Mouse (Mus musculus): ENCODE results near the gene Zik1.

The Zik1 gene

DNA sequence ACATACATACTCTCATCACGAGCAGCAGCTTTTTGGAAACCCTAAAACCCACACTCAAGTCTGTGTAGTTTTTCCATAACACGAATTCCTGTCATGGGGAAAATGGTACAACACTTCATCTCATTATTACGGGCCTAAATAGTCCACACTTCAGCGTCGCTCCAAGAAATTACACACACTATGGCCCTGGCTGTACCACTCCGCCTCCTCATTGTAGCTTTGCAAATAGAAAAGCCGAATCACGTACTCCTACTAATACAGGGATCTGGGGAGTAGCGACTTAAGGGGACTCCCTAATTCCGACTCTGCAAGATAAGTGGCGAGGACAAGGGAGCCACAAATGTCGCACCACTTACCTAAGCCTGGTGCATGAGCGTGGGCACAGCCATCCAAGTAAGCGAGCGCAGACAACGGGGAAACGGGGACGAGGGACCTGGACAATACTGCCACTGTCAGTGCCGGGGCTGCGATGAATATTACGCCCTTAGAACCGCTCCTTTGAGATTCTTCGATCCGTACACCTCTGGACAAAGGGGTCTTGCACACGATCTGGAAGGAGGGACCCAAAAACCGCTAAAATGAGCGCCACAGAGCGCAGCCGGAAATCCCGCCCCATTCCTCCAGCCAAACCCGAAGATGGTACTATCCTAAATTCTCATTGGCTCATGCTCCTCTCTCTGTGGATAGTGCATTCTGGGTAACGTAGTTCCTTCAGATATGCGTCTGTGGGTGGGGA is at the start of gene Zik1:
Gene Zik1 (minus strand): TSS at position 609 of the 736 bp plus-strand sequence.
- DNase-seq: peak; percentile 82

DNA sequence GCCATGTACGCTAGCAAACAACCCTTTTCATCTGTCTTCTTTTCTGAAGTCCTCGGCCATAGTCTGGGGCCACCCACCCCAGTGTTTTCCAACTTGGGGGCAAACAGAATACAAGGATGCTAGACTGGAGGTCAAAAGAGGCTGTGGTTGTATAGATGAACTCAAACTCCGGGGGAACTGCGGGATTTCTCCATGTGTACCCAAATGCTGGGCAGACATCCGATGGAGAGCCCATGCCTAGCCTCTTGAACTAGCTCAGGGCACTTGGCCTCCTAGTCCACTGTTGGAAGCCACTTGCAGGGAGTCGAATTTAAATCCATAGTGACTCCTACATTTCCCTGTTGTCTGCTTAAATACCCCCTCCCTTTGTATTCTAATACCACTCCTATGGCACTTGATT is 384 bp upstream of the Zik1 start:
- DNase-seq: no peak

DNA sequence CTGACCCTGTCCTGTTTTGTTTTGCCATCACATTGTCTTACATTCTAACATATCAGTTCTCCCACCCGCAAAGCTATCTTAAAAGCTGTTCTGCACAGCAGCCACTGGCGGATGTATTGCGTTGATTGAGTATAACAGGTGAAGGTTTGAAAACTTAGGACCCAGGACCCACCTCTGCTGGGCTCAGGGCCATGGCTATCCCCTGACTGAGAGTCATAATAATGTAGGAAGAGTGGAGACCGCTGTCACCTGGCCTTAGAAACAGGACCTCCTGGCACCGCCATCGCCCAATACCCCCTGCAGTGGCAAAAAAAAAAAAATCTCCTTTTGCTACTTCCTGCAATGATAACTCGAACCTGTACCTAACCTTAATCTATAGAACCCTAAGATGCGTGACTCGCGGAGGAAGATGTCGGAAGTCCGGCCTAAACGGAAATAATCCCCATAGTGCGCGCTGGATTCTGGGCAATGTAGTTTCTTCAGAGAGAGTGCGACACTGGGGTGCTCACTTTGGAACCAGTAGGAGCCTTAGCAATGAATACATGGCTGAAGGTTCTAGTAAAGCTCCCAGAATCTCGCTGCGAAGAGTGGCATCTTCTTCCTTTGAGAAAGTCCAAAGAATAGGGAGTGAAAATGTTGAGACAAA is 14.5 kb downstream of the Zik1 start:
- peak; percentile 71 for DNase-seq

DNA sequence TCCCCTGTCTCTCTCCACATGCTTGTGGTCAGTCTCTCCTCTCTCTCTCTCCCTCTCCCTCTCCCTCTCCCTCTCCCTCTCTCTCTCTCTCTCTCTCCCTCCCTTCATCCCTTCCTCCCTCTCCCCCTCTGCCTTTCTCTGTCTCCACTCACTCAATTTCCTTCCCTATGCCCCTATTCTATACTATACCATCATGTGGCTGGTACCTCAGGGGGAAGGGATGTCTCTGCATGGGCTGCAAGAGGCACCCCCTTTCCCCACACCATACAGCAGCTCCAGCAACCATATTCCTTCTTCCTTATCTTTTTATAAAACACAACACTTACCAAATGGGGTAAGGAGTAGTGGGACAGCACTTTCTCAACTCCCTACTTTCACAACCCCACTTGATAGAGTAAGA is 15.4 kb downstream of the Zik1 start:
- DNase-seq: no peak

DNA sequence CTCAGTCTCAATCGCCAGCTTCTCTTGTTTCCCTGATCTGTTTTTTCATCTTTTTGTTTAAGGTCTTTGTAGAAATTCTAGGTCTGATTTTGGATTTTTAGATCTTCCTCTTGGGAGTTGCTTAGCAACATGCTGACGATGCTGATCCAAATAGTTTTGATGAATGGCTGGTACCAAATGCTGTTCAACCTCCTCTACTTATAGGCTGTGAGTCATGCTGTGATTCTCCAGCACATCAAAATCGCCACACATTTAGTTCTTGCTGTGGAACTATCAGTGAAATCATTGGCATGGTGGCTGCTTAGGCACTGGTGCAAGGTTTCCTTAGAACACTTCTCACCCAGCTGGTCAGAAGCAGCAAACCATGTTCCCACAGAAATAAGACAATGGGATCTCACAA is 37.0 kb downstream of the Zik1 start:
- peak; percentile 44 for DNase-seq

DNA sequence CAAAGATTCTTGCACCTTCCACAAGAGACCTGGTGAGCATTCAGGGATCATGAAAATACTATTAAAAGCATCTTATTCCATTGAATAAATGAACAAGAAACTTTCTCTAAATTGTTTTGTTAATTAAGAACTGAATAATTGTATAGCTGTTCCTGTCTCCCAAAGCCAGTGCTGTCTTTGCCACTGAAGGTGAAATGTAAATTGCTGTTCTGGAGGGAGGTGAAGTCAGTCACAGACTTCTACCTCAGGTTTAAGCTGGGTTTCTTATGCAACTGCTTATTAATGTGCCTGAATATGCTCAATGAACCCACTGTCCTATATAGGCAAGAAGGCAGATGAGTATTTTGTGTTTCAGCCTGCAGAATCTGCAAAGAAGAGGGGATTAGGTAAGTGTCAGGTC is 52.2 kb downstream of the Zik1 start, which contains the start of gene Vmn1r67:
Gene Vmn1r67 (plus strand): TSS at position 301 of the 400 bp plus-strand sequence.
- DNase-seq: no peak

All from right cerebral cortex, adult 18-20 months (tissue).